Mouse (Mus musculus) natural killer cell, adult 2 months (primary cell): ENCODE measurements around the gene Gata2.

Source experiments
- DNase-seq, 2 experiments: peaks; one replicate each; pipeline ENCODE4 v3.0.0; 2022; ENCODE audit warnings: low spot score in 2 of 2

The Gata2 gene

DNA sequence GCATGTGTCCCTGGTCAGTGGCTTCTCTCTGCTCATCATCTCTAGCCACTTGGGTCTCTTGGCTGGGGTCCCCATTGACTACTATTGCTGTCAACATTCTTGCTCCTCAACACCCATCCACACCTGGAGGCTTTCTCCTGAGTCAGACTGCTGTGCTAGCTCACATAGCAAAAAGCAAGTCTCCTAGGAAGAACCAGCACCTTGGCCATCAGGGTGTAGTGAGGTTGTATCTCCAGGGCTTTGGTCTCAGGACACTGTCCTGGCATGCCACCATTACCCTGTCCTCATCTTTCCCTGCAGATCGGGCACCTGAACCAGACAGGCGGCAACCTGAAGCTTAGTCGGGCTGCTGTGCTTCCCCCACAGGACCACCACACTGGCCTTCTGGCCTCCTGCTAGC is 14.6 kb downstream of the Gata2 start:
- DNase-seq, result no peak

DNA sequence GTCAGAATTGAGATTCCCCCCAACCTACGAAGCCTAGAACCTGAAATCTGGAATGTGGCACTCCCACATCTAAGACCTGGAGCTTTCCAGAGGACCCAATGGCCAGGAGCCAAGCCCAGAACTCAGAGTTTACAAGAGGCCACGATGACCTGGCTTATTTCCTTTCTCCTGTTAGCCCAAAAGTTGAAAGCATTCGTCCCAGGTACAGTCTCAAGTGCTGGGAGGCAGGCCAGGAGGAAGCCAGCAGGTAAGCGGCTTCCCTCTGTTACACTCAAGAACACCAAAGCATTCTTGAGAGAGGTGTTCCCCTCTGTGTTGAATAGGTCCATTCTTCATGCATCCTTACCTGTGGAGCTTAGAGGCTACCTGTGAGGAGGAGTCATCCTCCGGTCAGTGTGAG is 15.8 kb downstream of the Gata2 start:
- no peak for DNase-seq

DNA sequence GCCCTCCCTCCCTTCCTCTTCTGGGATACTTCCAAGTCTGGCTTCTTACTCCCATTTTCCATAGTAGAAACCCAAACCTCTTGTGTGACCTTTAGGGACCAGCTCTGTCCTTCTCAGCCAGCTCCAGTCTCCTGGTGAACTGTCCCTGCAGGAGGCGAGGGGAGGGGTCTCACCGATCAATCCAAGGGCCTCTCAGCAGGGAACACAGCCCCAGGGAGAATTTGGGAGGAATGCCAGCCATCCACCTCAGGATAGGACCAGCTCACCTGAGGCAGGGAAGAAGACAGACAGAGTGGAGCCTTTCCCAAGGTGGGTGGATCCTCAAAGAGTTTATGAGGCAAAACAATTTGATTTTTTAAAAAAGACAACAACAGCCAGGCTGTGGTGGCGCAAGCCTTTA is 16.5 kb downstream of the Gata2 start:
- DNase-seq, result no peak

DNA sequence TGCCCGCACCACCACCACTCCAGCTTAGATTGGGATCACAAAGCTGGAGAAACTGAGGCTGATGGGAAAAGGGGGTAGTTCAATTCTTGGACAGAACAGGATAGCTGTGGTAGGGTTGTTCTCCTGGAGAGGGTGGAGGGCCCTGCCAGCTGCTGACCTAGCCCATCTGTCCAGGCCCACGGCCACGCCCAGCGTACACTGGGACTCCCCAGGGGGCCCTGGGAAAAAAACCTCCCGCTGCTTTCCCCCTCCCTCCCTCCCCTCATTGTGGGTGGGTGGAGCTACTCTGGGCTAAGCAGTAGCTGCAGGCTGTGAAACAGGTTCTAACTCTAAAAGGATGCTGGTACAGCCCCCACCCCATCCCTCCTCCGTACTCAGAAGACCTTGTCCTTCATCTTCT is 22.1 kb downstream of the Gata2 start:
- no peak for DNase-seq

DNA sequence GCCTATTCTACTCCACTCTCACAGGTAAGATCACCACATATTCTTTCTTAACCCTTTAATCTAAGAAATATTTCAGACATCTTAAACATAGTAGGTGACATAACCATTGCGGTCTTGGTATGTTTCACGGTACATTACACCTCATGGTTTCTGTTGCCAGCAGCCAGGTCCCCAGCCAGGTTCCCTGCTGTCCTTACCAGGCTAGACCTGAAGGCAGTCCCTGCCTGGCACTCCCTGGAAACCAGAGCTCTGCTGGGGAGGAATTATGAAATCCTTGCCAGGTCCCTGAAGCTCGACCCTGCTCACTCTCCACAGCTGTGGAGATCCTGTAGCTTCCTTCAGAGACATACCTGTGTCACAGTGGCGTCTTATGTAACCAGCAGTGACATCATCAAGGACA is 22.5 kb downstream of the Gata2 start:
- no peak for DNase-seq

DNA sequence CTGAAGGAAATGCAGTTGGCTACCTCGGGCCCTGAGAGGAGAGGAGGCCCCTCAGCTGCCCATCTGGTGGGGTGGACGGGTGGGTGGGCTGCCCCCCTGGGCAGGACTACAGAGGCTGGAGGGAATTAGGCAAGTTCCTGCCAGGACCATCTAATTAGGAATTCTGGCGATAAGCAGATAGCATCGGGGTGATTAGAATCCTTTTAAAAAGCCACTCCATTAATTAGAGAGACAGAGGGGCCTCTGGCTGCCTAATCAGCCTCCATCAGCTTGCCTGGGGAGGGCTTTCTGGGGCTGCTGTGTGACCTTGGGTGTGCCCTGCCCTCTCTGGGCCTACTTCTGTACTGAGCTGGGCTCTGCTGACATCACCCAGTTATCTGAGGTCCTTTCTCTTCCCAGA is 25.4 kb downstream of the Gata2 start:
- no peak for DNase-seq

DNA sequence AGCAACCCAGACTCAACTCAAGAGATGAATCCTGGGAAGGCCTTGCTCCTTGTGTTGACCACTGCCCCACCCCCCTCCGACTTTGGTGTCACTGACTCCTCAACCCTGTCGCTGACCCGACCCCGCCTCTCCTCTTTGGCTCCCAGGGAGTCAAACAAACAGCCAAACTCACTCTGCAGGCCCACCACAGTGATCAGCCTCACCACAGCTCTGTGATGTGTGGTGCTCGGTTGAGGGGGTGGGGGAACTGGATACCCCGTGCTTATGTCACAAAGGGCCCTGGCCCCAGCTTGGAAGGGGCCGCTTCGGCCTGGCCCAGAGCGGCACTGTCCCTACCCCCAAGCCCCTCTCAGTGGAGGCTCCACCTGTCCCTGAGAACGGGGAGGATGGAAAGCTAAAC is 28.3 kb downstream of the Gata2 start, which contains the start of gene Dnajb8:
Gene Dnajb8 (plus strand): TSS at position 301 of the 400 bp plus-strand sequence.
- DNase-seq, result no peak

DNA sequence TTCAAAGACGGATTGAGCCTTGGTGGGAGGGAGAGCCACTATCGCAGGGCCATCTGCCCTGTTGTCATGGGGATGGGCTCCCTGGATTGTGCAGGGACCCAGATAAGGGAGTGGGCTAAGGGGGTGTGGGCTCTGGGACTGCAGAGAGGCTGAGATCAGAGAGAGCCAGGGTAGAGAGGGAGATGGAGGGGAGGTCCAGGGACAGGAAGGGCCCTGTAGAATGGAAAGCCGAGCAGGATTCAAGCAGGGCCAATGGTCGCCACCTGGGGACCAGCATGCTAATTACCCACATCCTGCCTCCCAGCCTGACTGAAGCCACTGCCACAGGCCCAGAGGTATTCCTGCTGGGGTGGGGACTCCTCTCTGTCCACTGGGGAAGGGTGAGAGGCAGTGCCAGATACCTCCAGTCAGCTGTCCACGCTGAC is 32.9 kb downstream of the Gata2 start:
- no peak for DNase-seq

DNA sequence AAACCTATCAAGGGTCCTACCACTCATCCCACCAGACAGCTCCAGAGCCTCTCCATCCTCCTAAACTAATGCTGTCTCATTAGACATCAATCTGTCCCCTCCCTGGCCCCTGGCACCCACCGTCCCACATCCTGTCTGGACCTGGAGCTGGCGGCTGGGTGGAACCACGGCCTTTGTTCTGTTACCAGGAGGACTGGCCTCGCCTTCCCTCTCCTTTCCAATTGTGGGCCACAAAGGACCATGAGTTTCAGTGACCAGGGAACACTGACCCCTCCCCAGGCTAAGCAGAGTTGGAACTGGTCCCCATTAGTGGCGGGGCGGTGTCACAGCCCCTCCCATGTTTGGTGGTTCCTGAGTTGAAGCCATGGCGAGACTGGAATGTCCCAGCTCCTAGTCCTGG is 33.8 kb downstream of the Gata2 start:
- DNase-seq, result no peak

DNA sequence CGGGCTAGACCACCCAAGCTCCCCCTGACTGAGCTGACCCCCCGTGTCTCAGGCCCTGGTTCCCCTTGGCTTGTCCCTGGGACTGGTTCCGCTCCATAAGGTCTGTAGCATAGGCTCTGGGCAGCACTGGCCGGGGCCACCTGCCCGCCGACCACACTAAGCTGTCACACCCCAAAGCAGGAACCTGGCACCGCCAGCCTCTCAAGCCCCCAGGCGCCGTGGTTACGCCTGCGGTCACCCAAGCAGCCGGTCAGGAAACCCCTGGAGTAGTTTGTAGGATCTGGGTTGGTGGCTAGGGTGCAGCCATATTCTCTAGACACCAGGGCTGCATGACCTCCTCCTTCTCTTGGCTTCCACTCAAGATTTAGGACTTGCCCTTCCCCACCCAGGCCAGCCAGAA is 35.5 kb downstream of the Gata2 start:
- no peak for DNase-seq

DNA sequence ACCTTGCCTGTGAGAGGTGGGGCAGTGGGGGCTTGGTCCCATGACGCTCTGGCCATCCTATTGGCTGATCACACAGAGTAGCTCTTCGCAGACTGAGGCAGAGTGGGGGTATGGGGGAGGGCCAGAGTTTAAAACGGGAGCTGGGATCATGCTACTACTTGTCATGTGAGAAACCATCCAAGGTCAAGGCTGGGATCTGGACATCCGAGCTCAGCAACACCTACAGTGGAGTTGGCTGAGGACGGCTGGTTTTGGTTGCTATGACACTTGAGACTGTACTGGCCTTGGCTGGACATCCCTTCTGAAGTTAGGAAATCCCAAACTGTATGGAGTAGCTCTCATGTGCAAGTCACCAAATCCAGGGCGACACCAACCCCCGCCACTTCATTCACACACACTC is 38.1 kb downstream of the Gata2 start:
- no peak for DNase-seq

DNA sequence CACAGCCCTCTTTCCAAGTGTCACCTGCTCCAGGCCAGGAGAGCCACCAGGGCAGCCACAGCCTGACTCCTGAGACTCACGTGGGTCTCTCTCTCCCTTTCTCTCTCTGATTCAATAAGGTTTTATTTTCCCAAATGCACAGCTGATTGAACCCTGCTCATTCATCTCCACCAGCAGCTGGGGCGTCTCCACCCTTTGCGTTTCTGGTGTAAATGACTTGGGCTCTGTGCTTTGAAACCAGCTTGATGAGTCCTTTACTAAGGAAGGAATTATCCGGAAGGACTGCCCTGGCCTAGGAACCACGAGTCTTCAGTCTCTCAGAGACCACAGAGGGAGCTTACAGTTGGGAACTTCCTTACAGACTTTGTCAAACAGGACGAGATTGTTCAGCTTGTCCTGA is 38.5 kb downstream of the Gata2 start:
- no peak for DNase-seq

DNA sequence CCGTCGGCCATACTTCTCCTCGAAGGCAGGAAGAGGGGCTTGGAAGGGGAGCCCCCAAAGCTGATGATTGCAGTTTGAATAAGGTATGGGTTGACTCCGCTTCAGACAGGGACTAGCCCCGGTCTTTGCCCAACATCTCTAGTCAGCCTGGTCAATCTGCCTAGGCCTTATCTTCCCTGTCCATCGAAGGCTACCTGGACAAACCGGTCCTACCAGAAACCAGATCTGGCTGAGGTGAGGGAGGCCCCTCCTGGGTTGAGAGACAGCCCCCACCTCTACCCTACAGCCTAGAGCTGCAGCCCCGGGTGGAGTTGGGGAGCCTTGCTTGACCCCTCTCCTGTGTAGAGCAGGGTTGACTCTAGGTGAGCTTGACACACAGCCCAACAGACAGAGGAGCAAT is 40.3 kb downstream of the Gata2 start:
- DNase-seq, result no peak

DNA sequence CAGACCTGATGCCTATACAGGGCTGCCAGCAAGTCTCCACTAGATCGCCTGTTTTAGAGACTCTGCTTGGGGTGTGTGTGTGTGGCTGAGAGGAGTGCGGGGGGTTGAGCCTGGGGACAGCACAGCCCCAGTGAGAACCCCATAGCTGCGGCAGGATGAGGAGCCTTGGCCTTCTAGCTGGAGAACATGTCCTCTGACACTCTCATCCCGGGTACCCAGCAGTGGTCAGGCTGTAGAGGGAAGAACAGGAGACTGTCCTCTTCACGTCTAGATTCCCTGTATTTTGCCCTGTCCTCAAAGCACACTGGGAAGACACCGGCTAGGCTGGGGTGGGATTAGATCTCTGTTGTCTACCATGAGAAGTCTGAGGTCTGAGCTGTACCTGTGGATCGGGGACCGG is 41.8 kb downstream of the Gata2 start:
- no peak for DNase-seq

DNA sequence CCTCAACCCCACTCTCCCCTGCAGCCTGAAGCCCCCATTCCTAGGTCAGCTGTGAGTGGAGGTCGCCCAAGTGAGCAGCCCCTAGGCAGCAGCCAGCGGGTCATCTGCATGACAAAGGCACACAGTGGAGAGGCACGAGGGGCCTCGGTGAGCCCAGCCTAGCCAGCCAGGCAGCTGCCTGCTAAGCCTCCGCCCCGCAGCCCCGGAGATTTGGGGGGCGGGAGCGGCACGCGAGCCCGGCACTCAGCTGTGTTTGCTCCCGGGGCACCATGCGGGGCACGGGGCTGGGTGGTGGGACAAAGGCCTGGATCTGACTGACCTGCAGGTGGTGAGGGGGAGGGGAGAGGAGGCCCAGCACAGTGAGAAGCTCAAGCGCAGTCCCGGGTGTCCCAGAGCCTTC is 42.3 kb downstream of the Gata2 start:
- DNase-seq, result no peak

DNA sequence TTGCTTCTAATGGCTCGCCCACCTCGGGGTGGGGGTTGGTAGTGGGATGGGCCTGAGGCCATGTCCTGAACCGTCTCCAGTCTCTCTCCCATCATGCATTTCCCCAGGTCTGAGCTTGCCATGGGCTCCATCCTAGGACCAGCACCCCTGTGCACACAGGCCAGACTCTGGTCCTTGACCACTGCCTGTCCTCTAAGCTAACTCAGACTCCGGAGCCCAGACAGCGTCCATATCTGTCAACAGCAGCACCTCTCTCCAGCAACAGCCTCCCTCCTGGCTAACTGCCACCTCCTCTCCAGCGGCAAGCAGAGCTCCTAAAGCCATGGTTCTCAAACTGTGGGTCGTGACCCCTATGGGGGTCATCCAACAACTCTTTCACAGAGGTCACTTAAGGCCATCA is 42.8 kb downstream of the Gata2 start:
- DNase-seq, result no peak

DNA sequence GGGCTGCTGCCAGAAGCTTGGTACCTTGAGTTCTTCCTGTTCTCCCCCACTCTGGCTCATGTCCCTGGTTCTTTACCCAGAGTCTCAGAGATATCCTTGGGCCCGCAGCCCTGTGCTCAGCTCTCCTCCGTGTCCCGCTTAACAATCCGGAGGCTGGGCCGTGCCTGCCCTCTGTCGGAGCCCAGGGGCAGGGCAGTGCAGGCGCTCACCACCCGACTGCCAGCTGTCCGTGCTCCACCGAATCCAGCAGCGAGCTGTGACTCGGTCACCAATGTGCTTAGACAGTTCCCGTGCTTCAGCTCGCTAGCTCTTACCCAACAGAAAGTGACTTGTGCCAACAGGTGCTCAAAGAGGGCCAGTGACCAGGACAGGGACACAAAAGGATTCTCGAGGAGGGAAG is 48.9 kb downstream of the Gata2 start:
- DNase-seq, result no peak

DNA sequence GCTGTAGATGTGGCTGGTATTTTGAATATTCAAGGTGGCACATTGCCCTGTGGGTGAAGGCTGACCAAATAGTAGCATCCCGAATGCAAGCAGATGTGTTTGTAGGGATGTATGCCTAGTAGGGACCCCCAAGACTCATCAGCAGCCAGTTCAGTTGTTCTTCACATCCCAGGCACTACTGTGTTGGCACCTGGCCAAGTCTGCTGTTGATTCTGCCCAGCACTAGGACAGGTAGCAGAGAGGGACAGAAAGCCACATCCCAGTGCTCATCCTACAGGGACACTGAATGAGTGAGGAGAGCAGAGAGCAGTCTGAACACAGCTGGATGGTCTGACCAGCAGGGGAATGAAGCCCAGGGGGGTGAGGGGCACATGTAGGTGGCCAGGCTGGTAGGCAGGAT is 55.5 kb downstream of the Gata2 start:
- DNase-seq, result no peak

DNA sequence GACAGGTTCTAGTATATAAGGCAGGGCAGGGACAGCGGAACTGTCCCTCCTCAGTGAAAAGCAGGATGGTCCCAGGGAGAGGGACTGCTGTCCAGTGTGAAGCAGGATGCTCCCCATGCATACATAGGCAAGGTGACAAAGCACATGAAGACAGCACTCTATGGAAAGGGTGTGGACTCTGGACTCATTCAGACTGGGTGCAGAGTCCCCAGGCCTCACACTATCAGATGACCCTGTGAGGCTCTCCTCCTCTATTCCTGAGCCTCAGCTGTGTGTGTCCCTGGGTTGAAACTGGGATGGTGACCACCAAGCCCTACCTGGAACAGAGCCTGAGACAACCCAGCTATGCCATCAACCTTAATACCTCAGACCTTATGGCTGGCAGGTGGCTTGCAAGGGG is 57.7 kb downstream of the Gata2 start:
- no peak for DNase-seq

DNA sequence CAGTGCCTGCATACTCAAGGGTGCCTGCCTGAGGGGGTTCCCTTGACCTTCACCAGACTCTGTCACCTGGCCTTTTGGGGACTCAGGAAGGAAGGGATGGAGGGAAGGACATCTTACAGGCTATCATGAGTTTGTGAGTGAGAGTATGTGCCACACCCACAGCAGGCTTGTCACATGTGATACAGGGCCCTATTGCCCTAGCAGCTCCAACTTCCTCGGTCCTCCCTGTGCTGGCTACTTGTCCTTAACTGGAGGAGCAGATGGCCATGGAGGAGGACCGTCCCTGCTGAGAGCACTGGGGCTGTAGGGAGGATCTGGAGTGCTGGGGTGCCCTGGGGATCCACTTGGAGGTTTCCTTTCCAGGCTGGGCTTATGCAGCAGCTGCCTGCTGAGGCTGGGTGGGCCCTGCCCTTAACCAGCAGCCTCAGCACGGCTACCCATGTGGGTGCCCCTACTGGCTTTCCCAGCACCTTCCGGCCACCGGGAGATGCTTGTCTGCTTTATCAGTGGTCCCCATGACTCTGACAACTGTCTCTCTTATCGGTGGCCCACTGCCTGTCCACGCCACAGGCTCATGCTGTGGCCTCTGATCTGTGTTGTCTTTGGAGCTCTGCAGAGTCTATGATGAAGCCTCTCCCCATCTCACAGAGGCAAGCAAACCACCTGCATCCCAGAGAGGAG is 58.2 kb downstream of the Gata2 start:
- DNase-seq, result peak in 1 of 2 experiments; percentile 10

DNA sequence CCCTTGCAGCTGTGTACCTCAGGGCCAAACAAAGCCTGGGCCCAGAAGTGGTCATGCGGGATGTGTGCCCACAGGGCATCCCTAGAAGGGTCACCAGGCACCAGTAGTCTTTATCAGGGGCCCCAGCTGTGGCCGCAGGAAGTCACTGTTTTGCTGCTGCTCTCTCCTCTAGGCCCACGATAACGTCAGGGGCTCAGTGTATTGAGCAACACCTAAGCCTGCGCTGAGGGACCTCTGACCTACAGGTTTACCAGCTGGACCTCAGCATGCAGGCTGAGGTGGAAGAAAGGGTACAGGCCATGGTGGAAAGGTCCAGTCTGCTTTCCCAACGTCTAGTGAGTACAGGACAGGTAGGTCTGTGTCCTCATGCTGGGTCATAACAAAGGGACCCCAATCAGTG is 60.4 kb downstream of the Gata2 start:
- peak in 1 of 2 experiments; percentile 17 for DNase-seq

DNA sequence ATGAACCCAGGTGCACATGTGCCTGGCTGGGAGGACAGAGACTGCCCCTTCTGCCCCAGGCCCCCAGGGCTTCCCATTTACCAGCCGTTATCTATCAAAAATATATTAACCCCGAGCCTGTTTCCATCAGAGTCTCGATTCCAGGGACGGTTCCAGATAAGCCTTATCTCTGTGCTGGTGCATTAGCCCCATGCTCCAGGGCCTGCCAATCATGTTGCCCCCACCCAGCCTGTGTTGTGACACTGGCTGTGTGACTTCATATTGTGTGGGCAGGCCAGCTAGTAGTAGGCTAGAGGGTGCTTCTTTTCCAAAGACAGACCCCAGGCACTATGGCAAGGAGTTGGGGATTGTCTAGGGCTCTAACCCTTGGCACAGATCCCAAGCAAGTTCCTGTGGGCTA is 61.7 kb downstream of the Gata2 start:
- no peak for DNase-seq
